Mouse (Mus musculus): ENCODE data around the gene Gpr19. TPM values are rescaled to one million over a fixed set of nuclear protein-coding genes. Genes with fewer than 3 reads are reported as not detected.

Gpr19 gene
- 27.8 and 28.2 TPM in 2 replicates for polyA plus RNA-seq (2012; rRNA removed)

DNA sequence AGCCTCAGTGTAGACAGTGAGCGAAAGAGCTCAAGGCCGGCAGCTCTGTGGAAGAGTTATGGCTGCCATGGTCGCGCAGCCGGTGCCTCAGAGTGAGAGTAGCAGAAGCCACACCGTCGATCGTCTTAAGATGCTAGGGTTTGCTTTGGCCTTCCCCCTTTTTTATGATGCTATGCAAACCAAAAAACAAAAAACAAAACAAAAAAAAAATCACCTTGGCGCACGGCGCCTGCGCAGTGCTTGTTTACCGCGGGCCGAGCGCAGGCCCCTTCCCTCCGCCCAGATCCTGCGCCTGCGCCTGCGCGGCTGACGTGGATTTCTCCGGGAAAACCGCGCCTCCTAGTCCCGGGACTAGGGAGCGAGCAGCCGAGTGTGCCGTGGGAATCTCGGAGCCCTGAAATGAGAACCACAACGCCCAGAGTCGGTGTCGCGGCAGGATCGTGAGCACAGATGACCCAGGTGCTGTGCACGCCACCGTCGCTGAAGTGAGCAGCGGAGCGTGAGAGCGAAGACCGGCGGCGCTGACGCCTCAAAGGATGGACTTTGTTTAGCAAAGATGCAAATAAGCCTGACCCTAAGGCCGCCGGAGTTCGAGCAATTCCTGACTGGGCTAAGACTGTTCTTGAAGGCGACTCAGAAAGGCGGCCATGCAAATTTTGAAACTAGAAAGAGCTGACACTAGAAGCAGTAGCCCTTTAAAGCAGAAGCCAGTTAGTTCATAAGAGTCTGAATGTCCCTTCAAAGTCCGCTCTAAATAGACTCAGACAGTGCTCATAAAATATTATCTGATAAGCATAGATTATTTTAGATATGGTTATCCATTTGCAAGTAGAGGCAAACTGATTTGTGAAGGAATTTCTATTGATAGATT, at the start of gene Gpr19:
Gene Gpr19 (minus strand): TSS at position 484 of the 871 bp plus-strand sequence.
- peak; percentile 74 to 89 for DNase-seq (ENCODE audit: extremely low spot score in 1 of 2, low spot score in 1 of 2)

DNA sequence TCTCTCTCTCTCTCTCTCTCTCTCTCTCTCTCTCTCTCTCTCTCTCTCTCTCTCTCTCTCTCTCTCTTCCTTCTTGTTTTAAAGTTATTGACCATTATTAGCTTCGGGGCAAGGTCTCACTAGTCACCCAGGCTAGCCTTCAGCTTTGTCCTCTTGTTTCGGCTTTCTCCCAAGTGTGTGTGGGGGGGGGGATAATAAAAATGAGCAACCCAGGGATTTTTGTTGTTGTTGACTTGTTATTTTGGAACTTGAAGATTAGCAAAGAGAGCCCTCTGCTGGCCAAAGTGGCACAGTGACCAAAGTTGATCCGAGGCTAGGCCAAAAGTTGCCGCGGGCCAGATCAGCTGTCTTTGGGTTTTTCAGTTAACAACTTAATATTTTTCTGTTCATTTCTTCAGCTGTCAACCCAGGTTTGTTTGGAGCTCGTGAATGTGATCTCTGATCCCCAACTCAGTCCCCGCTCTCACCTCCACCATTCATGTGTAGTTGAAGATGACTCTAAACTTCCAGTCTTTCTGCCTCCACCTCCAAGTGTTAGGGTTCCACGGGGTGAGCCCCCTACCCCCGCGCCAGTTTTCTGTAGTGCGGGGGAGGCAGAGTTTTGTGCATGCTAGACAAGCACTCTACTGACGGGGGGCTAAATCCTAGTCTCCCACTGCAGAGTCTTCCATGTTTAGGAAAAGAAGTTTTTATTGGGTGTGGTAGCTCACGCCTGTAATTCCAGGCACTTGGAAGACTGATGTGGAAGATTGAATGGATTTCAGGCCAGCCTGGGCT, 49.1 kb upstream of the Gpr19 start:
- DNase-seq (ENCODE audit: extremely low spot score in 1 of 2, low spot score in 1 of 2), result peak in 1 of 2 experiments; percentile 79

DNA sequence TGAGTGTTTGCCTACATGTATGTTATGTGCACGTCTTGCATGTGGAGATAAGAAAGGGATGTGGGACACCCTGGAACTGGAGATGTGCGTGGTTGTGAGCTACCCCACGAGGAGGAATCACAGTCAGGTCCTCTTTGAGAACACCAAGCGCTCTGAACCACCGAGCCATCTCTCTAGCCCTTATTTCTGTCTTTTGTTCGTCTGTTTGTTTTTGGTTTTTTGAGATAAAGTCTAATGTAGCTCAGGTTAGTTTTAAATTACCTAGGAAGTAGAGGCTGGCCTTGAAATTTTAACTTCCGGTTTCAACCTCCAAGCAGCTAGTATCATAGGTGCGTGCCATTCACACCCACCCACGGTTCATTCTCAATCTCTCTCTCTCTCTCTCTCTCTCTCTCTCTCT, 48.5 kb upstream of the Gpr19 start:
- DNase-seq (ENCODE audit: extremely low spot score in 1 of 2, low spot score in 1 of 2), result no peak

DNA sequence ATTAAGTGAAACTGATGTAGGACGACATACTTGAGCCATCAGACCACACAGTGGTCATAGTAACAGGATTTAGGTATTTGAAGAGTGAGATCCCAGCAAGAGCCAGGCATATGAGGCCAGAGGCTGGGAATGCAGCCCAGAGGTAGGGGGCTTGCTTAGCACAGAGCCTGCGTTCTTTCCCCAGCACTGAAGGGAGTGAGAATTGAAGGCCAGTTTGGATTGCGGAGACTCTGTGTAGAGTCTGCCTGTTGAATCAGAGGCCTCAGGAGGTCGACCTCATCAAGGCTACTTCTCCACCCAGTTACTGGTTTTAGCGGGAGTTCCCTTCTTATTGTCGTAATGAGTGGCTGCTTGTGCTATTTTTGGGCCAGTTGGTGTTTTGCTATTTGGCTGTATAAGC, 47.7 kb upstream of the Gpr19 start:
- no peak for DNase-seq (ENCODE audit: extremely low spot score in 1 of 2, low spot score in 1 of 2)

- DNase-seq (ENCODE audit: extremely low spot score in 1 of 2, low spot score in 1 of 2), result no peak
Observed at GRCm38 (mm10) chr6:134943759-134944407, 45.5 kb upstream of the Gpr19 start.

GRCm38 (mm10) chr6:134939781-134940180, 41.4 kb upstream of the Gpr19 start:
- DNase-seq (ENCODE audit: extremely low spot score in 1 of 2, low spot score in 1 of 2), result no peak

- no peak for DNase-seq (ENCODE audit: extremely low spot score in 1 of 2, low spot score in 1 of 2)
Observed at GRCm38 (mm10) chr6:134934305-134934704, 35.9 kb upstream of the Gpr19 start.

GRCm38 (mm10) chr6:134933207-134933558, 34.8 kb upstream of the Gpr19 start:
- no peak for DNase-seq (ENCODE audit: extremely low spot score in 1 of 2, low spot score in 1 of 2)

- no peak for DNase-seq (ENCODE audit: extremely low spot score in 1 of 2, low spot score in 1 of 2)
Observed at GRCm38 (mm10) chr6:134932486-134933206, 34.3 kb upstream of the Gpr19 start.

DNA sequence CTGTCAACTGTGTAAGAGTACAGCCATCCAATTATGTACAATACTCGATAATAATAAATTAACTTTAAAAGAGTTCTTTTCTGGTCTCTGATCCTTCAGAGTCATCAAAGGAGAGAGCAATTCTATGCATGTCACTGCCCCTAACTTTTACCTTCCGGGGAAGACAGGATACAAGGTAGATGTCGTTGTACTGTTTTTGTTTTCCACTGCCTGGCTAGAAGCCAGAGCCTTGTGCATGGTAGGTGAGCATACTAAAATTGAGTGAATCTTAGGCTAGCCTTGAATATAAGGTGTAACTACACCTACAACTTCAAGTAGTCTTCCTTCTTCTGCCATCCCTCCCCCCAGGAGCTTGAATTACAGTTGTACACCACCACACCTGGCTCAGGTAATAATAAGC, 32.8 kb upstream of the Gpr19 start:
- DNase-seq (ENCODE audit: extremely low spot score in 1 of 2, low spot score in 1 of 2), result no peak

DNA sequence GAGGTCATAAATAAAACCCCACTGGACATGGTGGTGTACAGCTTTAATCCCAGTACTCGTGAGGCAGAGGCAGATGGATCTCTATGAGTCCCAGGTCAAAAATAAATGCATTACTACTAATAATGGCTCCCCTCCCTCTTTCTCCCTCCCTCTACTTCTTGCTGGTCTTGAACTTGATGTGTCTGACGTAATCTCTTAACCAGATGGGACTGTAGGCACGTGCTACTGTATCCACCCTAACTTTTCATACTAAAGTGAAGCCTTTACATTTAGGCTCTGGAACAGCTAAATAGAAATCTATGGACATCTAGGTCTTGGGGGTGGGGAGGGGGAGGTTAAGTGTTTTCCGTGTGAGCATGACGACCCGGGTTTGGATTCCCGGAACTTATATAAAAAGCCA, 32.0 kb upstream of the Gpr19 start:
- DNase-seq (ENCODE audit: extremely low spot score in 1 of 2, low spot score in 1 of 2), result no peak

- DNase-seq (ENCODE audit: extremely low spot score in 1 of 2, low spot score in 1 of 2), result no peak
Observed at GRCm38 (mm10) chr6:134929926-134930325, 31.5 kb upstream of the Gpr19 start.

GRCm38 (mm10) chr6:134928889-134929310, 30.5 kb upstream of the Gpr19 start:
- DNase-seq (ENCODE audit: extremely low spot score in 1 of 2, low spot score in 1 of 2), result peak in 1 of 2 experiments; percentile 6

GRCm38 (mm10) chr6:134928096-134928888, 29.9 kb upstream of the Gpr19 start:
- peak in 1 of 2 experiments; percentile 41 for DNase-seq (ENCODE audit: extremely low spot score in 1 of 2, low spot score in 1 of 2)

- peak in 1 of 2 experiments; percentile 6 for DNase-seq (ENCODE audit: extremely low spot score in 1 of 2, low spot score in 1 of 2)
Observed at GRCm38 (mm10) chr6:134927595-134928095, 29.3 kb upstream of the Gpr19 start.

- peak in 1 of 2 experiments; percentile 36 for DNase-seq (ENCODE audit: extremely low spot score in 1 of 2, low spot score in 1 of 2)
Observed at GRCm38 (mm10) chr6:134926803-134927594, 28.6 kb upstream of the Gpr19 start.

DNA sequence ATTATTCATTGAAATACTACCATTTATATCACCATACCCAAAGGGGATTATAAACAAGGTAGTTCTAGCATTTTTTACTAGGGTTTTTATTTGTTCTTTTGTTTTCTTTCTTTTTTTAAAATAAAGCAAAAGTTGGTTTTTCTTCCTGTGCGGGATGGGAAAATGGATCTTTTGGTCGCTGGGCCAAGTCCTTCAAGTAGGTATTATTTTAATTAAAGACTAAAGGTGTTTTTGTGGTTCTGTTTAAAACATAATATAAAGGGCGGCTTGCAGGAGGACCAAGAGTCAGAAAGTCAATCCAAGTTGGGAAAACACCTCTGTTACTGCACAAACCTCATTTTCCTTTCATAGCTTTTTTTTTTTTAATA, 27.9 kb upstream of the Gpr19 start:
- no peak for DNase-seq (ENCODE audit: extremely low spot score in 1 of 2, low spot score in 1 of 2)

GRCm38 (mm10) chr6:134925673-134926337, 27.4 kb upstream of the Gpr19 start:
- no peak for DNase-seq (ENCODE audit: extremely low spot score in 1 of 2, low spot score in 1 of 2)

Measured in frontal cortex, adult 2 months (tissue).